Mouse (Mus musculus) mouse trophoblast stem cell (cell line): ENCODE data around the gene Rrad.
"Not testable (repeated sequence)": the region's sequence is repeated elsewhere in the genome, so short reads cannot be mapped to it uniquely, and the experiment has no call there.

Experiments
- in situ Hi-C, 2 experiments: fragments of 300-500 bp; cut with MseI, MboI; formaldehyde crosslinking; loops; 2 replicates in 1 of 2; 3 replicates in 1 of 2; pipeline ENCODE4 v1.15.1; 2025

Rrad gene

DNA sequence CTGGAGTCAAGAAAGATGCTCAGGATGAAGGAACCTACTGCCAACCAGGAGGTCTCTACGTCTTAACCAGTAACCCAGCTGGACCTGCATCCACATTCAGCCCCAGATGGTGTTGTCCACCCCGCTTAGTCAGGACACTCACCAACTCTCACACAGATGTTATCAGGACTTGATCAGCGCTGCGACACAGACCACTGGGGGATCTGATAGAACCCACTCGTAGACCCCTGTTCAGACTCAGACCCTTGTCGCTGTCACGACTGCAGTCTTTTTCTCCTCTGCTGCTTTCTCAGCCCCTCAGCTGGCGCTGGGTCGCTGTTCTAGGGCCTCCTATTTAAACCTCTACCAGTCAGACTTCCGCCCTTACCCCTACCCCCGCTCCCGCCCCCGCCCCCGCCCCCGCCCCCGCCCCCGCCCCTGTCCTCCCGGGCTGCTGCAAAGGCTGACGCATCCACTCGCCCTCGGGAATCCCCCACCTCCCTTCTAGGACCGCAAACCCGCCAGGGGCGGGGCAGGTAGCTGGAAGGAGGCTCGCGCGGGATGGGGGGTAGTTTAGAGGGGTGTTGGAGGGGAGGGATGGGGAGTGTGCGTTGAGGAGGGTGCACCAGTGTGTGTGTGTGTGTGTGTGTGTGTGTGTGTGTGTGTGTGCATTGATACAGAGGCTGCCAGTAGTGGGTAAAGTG lies at the start of gene Rrad:
TSS of gene Rrad (minus strand) at position 347 of the 683 bp plus-strand sequence.
- in situ Hi-C loops, result no loop called here

DNA sequence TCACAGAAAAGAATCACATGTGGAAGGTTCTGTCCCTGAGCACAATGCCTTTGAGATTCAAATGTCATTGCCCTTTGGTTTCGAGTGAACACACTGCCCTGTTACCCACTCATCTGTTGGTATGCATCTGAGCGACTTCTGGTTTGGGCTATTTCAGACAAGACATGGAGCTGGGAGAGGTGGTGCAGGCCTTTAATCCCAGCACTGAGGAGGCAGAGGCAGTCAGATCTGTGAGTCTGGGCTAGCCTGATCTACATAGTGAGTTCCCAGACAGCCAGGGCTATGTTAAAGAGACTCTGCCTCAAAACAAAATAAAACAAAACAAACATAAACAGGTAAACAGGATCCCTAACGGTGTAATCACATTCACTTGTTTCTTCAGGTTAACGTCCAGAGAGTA lies 24.5 kb upstream of the Rrad start:
- in situ Hi-C loops, result no loop called here

DNA sequence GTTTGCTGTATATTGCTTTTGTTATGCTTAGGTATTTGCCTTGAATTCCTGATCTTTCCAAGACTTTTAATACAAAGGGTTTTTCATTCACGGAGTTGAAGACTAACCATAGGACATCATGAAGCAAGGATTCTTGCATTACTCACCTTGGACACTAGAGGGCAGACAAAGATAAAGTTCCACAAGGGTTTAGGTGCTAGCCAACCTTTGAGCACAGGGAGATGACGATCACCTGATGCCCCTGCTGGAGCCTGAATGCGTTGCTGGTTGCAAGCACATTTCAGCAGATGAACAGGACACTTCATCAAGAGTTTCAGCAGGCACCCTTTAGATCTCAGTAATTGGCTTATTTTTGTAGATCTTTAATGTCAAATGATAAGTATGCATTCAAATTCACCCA lies 23.9 kb upstream of the Rrad start:
- in situ Hi-C loops, result no loop called here

DNA sequence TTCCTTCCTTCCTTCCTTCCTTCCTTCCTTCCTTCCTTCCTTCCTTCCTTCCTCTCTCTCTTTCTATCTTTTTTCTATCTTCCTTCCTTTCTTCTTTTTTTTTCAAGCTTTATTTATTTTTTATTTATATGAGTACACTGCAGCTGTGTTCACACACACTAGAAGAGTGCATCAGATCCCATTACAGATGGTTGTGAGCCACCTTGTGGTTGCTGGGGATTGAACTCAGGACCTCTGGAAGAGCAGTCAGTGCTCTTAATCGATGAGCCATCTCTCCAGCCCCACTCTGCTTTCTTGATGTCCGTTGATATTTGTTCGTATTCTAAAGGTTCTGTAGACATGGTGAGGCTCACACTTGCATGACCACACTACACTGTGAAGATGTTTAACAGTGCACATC lies 13.1 kb upstream of the Rrad start:
- in situ Hi-C loops, result not testable (repeated sequence)

DNA sequence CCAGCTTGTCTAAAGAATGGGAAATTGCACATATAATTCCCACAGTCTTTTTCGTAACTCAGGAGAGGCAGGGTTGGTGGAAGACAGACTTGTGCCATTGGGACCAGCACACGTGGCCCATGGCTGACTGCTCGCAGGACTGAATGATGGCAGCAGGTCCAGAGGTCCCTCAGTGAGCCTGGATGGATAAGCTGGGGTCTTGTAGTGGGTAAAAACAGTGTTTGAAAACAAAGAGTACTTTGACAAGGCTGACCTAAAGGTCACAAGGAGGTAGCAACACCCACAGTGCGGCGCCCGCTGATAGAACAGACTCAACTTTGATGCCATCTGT lies 11.2 kb upstream of the Rrad start:
- in situ Hi-C loops, result no loop called here

DNA sequence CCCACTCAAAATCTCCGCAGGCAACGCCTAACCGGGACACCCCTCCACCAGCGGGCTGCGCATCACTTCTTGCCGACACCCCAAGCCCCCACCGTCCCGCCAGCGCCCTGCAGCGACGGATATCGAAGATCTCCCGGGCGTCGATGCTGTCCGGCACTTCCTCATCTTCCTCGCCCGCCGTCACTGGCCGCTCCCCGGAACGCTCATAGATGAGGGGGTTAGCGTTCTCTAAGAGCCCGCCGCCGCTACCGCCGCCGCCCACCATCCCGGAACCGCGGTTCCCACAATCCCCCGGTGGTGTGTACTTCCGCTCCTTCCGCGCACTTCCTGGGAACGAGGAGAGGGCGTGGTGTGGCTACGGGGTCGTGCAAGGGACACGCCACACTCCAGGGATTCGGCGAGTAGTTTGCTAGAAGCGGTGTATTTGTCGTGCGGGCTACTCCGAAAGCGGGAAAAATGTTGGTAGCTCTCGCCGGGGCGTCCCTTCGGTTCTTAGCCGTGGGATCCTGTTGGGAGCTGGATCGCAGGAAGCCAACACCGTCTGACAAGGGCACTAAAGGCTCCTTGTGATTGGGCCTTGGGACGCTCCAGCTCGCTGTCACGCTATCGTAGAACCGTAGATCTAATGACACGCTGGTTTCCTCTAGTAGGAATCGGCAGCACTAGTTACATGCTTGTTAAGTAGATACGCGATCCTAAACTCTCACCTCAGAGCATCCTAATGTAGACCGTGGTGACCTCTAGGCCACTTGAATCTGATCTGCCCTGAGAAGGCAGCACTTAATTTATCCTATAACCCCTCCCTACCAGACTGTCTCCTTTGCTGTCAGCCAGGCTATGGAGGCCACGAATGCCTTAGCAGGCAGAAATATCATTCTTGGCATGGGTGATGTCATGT lies 10.5 kb upstream of the Rrad start, which contains the start of gene Ciao2b:
TSS of gene Ciao2b (minus strand) at position 540 of the 898 bp plus-strand sequence.
- in situ Hi-C loops, result no loop called here

DNA sequence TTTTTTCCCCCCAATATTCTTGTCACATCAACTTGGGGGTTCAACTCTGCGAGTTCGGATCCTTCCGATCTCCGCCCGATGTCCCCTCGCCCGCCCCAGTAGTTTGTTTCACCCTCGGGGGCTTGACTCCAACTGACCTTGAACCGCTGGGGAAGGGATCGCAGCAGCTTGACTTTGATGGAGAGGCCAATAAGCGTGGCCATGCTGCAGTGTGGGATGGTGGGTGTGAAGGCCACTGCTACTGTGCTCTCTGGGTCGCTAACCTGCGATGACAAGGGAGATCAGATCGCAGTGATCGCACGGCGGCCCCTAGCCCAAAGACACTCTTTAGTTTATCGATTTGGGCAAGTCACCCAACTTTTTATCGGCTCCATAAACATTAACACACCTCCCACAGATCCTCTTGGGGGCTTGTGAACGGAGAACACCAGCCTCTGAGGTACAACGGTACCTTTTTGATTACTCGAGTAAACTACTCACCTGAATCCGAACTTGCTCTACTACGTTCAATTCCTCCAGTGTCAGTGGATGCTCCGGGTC lies 9.8 kb upstream of the Rrad start:
- in situ Hi-C loops, result no loop called here

DNA sequence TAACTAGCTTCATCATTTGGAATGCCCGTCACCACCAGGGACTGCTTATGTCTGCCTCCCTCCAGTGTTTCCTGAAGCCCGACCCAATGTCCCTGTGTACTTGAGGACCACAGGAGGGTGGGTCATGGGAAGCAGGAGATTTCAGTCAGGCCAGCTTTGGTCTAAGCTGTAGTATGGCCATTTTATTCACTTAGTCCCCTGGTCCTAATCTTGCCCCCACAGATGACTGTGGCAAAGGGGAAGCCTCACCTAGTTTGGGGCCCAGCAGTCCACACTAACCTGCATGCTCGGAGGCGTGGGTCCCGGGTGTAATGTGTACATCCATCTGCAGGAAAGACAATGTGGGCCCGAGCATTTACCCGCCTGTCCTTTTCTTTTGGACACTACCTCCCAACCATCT lies 9.1 kb upstream of the Rrad start:
- in situ Hi-C loops, result no loop called here

DNA sequence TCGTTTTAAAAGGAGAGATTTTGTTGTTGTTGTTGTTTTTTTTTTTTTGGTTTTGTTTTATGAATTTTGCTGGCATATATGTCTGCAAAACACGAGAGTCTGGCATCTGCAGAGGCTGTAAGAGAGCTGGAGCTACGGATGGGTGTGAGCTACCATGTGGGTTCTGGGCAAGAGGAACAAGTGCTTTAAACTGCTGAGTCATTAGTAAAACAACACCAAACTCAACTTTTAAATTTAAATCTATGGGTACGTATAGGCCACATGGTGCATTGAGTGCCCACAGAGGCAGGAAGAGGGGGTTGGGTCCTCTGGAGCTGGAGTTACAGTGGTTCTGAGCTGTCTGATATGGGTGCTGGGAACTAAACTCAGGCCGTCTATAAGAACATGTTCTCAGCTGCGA lies 6.9 kb upstream of the Rrad start:
- in situ Hi-C loops, result no loop called here

DNA sequence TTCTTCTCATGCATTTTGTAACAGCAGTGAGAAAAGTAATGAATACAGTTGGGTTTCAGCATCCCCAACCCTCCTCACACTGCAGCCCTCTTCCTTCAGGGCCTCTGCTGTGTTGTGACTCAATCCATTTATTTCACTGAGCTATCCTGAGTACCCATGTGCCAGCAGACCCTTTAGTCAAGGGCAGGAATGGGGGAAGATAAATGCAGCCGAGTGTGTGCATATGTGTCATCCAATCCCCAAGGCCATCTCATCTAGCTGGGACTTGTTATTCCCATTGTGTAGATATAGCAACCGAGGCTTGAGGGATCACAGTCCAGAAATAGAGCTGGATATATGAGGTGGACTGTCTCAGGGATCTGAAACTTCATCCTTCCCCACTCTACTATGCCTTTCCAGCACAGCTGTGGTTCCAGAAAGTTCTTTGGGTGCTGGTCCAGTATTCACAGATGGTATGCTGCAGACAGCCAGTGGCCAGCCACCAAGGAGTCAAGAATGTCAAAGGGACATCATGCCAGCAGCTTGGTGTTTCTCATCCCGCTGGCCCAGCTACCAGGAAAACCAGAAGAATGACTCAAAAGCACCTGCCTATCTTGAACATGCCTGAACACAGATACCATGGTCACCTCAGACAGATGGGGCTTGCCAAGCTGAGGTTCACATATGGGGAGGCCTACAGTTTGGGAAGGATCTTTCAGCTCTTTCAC lies 4.0 kb upstream of the Rrad start:
- in situ Hi-C loops, result no loop called here

DNA sequence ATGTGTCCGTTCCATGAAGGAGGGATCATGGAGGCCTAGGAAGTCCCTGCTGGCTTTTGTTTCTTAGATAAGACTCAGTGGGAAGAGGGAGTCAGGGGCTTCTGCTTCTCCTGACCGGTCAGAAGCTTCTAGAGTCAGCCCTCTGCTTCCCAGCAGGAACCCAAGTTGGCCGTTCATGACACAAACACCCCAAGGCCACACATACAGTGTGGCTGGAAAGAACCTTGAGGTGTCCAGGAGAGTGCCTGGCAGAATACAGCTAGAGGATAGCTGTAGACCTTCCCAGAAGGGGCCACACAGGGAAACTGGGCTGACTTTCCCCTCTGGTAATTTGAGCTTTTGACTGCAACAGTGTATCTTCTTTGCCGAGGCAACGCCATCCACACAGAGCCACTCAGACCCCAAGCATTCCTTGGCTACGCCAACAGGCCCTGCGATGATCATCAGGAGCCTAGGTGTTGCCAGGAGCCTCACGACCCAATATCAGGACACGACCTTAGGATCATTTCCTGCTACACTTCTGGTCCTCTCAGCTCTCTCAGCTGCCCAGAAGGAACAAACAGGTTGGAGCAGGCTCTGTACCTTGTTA lies 2.1 kb upstream of the Rrad start:
- in situ Hi-C loops, result no loop called here

DNA sequence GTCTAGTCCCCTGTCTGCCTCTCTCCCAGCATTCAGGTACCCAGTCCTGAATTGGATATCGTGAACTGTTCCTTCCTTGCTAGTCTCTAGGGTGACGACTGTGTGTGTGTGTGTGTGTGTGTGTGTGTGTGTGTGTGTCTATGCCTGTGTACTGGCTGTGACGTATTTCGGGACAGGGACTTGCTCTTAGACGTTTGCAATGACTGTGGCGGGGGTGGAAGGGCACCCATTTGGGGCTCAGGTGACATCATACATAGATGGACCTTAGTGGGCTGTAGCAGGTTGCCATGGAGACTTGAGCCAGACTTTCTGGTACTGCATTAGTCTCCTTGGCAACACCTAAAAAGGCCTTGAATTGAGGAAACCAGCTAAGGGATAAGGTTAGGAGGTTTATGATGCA lies 1.4 kb upstream of the Rrad start:
- in situ Hi-C loops, result no loop called here

DNA sequence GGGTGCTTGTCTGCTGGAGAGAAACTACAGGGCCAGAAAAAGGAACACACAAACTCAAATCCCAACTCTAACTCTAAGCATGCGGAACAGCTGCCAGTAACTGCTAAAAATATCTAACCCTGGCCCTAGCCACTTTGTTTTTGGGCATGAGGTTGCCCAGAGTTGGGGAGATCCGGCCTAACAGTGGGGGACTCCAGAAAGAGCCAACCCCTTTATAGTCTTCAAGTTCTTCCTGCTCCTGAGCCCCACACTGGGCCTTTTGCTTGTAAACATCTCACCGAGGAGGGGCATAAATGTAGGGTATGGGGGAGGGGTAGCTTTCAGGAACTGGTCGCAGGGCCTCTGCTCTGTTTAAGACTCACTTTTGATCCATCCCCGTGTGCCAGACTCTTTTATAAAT lies 848 bp upstream of the Rrad start:
- in situ Hi-C loops, result no loop called here

DNA sequence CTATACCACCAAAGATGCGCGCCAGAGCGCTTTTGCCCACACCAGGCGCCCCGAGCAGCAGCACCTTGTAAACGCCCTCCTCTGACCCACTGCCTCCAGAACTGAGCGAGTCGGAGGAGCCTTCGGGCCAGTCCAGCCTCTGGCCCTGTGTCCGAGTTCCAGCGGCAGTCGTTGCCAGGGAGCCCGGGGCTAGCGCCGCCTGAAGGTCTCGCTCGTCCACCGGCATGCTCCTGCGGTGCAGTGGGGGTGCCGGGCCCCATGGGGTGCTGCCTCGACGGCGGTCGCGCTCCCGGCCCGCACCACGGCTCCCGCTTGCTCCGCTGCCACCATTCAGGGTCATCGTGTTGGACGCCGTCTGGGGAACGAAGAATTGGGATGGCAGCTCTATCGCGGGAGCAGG lies 553 bp downstream of the Rrad start:
- in situ Hi-C loops, result no loop called here

DNA sequence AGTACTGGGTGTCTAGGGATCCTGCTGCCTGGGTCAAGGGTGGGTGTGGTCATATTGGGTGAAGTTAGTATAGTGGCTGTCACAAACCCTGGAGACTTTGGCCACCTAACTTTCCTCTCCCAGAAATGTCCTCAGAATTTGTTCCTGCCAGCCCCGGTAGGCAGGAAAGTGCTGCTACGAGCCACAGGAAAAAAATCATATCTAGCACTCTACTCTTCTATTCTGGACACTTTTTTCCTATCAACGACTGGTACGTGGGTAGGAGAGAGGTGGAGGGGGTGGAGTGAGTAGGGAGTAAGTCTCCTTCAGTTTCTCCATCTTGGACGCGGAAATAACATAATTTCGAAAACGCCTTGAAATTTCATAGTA lies 1.0 kb downstream of the Rrad start:
- in situ Hi-C loops, result no loop called here

DNA sequence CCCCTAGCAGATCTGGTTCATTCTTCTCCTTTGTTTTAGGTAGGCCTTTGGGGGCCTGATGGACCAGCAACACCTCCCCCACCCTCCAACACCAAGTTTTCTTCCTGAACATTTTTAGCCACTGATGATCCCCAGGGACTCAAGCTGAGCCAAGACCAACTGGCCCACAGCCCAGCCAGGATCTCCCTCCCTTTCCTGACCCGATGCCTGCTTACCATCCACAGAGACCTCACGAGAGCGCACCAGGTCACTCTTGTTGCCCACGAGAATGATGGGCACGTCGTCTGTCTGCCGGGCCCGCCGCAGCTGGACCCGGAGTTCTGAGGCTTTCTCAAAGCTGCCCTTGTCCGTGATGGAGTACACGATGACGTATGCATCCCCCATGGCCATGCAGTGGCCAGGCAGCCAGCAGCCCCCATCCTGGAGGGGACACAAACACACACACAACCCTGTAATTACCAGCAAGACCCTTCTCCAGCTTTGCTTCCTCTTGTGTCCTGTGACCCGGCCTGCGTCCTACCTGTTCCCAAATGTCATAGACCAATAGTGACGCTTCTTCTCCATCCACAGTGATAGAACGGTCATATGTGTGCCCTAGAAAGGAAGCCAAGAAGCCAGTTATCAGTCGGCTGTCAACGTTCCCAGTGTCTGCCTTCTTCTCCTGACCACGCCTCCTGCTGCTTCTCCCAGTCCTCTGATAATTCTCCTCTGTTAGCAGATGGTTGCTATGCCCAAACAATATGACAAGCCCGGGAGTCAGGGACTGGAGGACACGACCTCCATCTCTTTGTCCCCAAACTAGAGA lies 1.6 kb downstream of the Rrad start:
- in situ Hi-C loops, result no loop called here

DNA sequence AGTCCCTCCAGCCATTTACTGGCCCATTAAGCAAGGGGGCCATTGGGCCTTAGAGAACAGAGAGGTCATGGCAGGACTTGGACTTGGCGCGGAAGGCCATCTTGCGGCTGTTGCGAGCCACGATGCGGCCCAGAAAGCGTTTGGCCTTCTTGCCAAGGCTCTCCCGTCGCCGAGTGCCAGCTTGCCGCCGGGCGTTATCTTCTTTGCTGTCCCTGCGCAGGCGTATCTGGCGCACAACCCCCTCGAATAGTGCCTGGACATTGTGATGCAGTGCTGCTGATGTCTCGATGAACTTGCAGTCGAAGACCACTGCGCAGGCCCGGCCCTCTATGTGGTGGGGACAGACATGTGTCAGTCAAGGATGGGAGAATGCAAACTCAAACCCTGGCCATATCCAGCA lies 2.7 kb downstream of the Rrad start:
- in situ Hi-C loops, result no loop called here

DNA sequence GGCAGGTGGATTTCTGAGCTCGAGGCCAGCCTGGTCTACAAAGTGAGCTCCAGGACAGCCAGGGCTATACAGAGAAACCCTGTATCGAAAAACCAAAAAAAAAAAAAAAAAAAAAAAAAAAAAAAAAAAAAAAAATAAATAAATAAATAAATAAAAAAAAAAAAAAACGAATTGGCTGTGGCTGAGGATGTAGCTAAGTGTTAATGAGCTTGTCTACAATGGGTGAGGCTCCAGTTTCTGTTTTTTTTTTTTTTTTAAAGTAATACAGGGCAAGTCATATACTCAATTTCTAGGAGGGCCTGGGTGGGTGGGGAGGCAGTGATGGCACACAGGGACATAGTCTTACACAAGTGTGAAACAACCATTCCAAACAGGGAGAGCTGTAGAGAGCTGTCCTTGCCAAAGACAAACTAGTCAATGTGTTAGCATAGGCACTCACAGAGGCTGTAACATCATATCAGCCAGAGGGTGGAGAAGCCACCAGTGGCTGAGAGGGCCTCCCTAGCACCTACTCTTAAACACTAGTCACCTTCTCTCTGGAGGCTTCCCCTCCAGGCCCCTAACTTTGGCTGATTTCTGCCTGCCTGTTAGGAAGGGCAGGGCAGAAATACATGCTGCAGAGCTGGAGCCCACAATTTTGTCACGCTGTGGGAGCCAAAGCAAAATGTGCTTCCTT lies 3.9 kb downstream of the Rrad start:
- in situ Hi-C loops, result no loop called here

DNA sequence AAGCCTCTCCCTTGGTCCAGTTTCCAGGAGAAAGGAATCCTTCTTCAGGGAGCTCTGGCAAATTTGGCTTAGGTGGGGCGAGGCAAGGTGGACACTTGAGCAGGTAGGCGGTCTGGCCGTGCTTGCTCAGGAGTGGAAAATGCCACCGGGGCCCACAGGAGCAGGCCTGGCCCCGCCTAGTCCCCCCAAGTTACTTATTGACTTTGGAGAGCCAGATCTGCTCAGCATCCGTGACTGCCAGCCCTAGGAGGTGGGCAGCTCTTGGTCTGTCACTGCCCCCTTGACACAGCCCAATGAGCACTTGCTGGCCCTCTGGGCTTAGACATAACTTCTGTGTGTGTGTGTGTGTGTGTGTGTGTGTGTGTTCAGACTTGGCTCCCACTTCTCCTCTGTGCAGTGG lies 7.0 kb downstream of the Rrad start, which contains the start of gene Cdh16:
TSS of gene Cdh16 (minus strand) at position 236 of the 400 bp plus-strand sequence.
- in situ Hi-C loops, result no loop called here

DNA sequence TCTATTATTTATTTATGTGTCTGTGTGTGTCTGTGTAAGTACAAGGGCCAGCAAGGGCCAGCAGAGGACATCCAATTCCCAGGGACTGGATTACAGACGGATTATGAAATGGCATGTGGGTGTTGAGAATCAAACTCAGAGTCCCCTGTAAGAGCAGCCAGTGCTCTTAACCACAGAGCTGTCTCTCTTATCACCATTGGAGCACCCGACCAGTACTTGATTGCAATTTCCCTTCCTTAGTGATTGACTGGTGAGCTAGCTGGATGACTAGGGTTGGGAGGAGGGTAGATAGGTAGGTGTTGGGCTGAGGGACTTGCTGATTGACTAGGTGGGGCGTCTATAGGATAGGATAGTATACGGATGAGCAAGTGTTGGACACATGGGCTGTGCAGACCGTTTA lies 10.4 kb downstream of the Rrad start:
- in situ Hi-C loops, result no loop called here

DNA sequence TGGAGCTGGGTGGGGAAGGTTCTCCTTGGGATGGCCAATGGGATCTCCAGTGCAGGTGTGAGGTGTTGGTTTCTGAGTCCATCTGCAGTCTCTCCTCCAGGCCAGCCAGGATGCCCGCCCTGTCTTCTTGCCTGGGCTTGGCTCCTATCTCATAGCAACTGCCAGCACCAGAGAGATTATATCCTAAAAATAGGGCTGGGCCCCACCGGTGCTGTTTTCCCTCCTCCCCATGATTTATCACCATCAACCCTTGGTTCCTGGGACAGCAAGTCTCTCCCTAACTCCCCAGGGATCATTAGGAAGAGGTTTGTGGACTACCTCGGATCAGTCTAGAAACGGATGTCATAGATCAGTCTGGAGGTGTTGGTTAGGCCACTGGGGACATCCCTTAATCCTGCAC lies 18.0 kb downstream of the Rrad start:
- in situ Hi-C loops, result no loop called here
